Mouse (Mus musculus) CH12.LX (cell line): Measurements from ENCODE around the gene Dok1. TPM values are rescaled to one million over a fixed set of nuclear protein-coding genes. Genes with fewer than 3 reads are reported as not detected.

ENCODE experiments used
- DNase-seq: peaks from one replicate; pipeline ENCODE4 v3.0.0-alpha.2; 2013; ENCODE audit errors: extremely low read depth
- H3K27ac ChIP-seq: 2 replicates; pipeline ENCODE4 v1.5.1; 2012; ENCODE audit warnings: low read depth, mild to moderate bottlenecking, control low read depth, moderate library complexity; ENCODE audit not compliant: insufficient read depth
- H3K27me3 ChIP-seq: replicated peaks from 2 replicates; pipeline ENCODE3; 2012; ENCODE audit warnings: inconsistent platforms
- H3K36me3 ChIP-seq, 2 experiments: replicated peaks in 1 of 2; 2 replicates each; pipeline versions ENCODE3 to v1.6.1; 2012; ENCODE audit warnings: inconsistent platforms in 1 of 2, low read length in 1 of 2, mild to moderate bottlenecking in 1 of 2, mixed read lengths in 1 of 2, moderate library complexity in 1 of 2; ENCODE audit not compliant: control insufficient read depth in 1 of 2, insufficient read depth in 1 of 2
- H3K4me1 ChIP-seq, 2 experiments: 2 replicates each; pipeline ENCODE4 v1.6.1; 2012; ENCODE audit warnings: inconsistent platforms in 1 of 2, moderate library complexity in 1 of 2; ENCODE audit not compliant: insufficient read depth in 2 of 2, control insufficient read depth in 1 of 2
- H3K4me2 ChIP-seq: 2 replicates; pipeline ENCODE4 v1.6.1; 2012; ENCODE audit warnings: low read depth, mild to moderate bottlenecking, control low read depth; ENCODE audit not compliant: poor library complexity, insufficient read depth, severe bottlenecking
- H3K4me3 ChIP-seq, 3 experiments: fragments of 150-350 bp in 1 of 3; sonication (generic) in 1 of 3; replicated peaks in 1 of 3; 2 replicates each; pipeline versions ENCODE3 to v1.5.1; 2011 to 2012; ENCODE audit warnings: low read depth in 2 of 3, low read length in 2 of 3, mild to moderate bottlenecking in 2 of 3, moderate library complexity in 2 of 3, control low read depth in 1 of 3, improper control_type of control experiment in 1 of 3, inconsistent platforms in 1 of 3, mixed read lengths in 1 of 3; ENCODE audit not compliant: poor library complexity in 1 of 3
- H3K79me2 ChIP-seq: replicated peaks from 2 replicates; pipeline ENCODE4 v1.6.1; 2012; ENCODE audit warnings: mild to moderate bottlenecking, moderate library complexity; ENCODE audit not compliant: control insufficient read depth, poor library complexity, insufficient read depth, severe bottlenecking; ENCODE audit errors: extremely low read depth
- H3K9ac ChIP-seq: 2 replicates; pipeline ENCODE4 v1.6.1; 2012; ENCODE audit warnings: low read depth, mild to moderate bottlenecking, control low read depth, moderate library complexity; ENCODE audit not compliant: insufficient read depth
- H3K9me3 ChIP-seq: replicated peaks from 2 replicates; pipeline ENCODE3; 2012; ENCODE audit warnings: low read length, inconsistent platforms, mixed read lengths
- BHLHE40 ChIP-seq: IDR thresholded peaks from 2 replicates; pipeline ENCODE4 v1.6.1; 2011; ENCODE audit warnings: mild to moderate bottlenecking, low read depth, low read length, improper control_type of control experiment
- CHD1 ChIP-seq: IDR thresholded peaks from 2 replicates; pipeline ENCODE4 v1.6.1; 2012; ENCODE audit warnings: low read depth, low read length, improper control_type of control experiment, inconsistent platforms
- CHD2 ChIP-seq: IDR thresholded peaks from 2 replicates; pipeline ENCODE4 v1.6.1; 2011; ENCODE audit warnings: low read length, improper control_type of control experiment
- CTCF ChIP-seq, 2 experiments: IDR thresholded peaks in 1 of 2; conservative IDR thresholded peaks in 1 of 2; 2 replicates each; pipeline ENCODE4 v1.5.1; 2011 to 2012; ENCODE audit warnings: low read depth in 2 of 2, low read length in 2 of 2, improper control_type of control experiment in 1 of 2, inconsistent platforms in 1 of 2, mild to moderate bottlenecking in 1 of 2, moderate library complexity in 1 of 2
- E2F4 ChIP-seq: IDR thresholded peaks from 2 replicates; pipeline ENCODE4 v1.6.1; 2011; ENCODE audit warnings: low read depth, low read length, improper control_type of control experiment; ENCODE audit not compliant: insufficient replicate concordance
- ELF1 ChIP-seq: IDR thresholded peaks from 2 replicates; pipeline ENCODE4 v1.6.1; 2014; ENCODE audit warnings: low read depth, mild to moderate bottlenecking, inconsistent platforms, low read length, improper control_type of control experiment
- GABPA ChIP-seq: IDR thresholded peaks from 2 replicates; pipeline ENCODE4 v1.6.1; 2012; ENCODE audit warnings: low read depth, low read length, improper control_type of control experiment, inconsistent platforms; ENCODE audit not compliant: insufficient replicate concordance
- HCFC1 ChIP-seq: IDR thresholded peaks from 2 replicates; pipeline ENCODE4 v1.6.1; 2012; ENCODE audit warnings: low read depth, mild to moderate bottlenecking, inconsistent platforms, low read length, improper control_type of control experiment
- IRF4 ChIP-seq: IDR thresholded peaks from 2 replicates; pipeline ENCODE4 v1.6.1; 2014; ENCODE audit warnings: low read depth, mild to moderate bottlenecking, inconsistent platforms, low read length, improper control_type of control experiment
- JUN ChIP-seq: IDR thresholded peaks from 2 replicates; pipeline ENCODE4 v1.6.1; 2011; ENCODE audit warnings: low read depth, mild to moderate bottlenecking, low read length, improper control_type of control experiment, moderate library complexity; ENCODE audit not compliant: insufficient read depth
- KAT2A ChIP-seq: IDR thresholded peaks from 2 replicates; pipeline ENCODE4 v1.6.1; 2012; ENCODE audit warnings: low read length, improper control_type of control experiment, inconsistent platforms; ENCODE audit not compliant: insufficient replicate concordance
- MAFK ChIP-seq: IDR thresholded peaks from 2 replicates; pipeline ENCODE4 v1.6.1; 2011; ENCODE audit warnings: low read length, improper control_type of control experiment; ENCODE audit not compliant: insufficient replicate concordance
- MAX ChIP-seq: IDR thresholded peaks from 2 replicates; pipeline ENCODE4 v1.6.1; 2011; ENCODE audit warnings: low read length, improper control_type of control experiment
- MEF2A ChIP-seq: IDR thresholded peaks from 2 replicates; pipeline ENCODE4 v1.6.1; 2014; ENCODE audit warnings: low read depth, mild to moderate bottlenecking, inconsistent platforms, low read length, improper control_type of control experiment, borderline replicate concordance
- MXI1 ChIP-seq: IDR thresholded peaks from 2 replicates; pipeline ENCODE4 v1.6.1; 2011; ENCODE audit warnings: mild to moderate bottlenecking, low read depth, low read length, improper control_type of control experiment
- MYC ChIP-seq: IDR thresholded peaks from 2 replicates; pipeline ENCODE4 v1.6.1; 2011; ENCODE audit warnings: low read depth, mild to moderate bottlenecking, improper control_type of control experiment, low read length
- NELFE ChIP-seq: IDR thresholded peaks from 2 replicates; pipeline ENCODE4 v1.6.1; 2011; ENCODE audit warnings: low read depth, low read length, improper control_type of control experiment
- PAX5 ChIP-seq: IDR thresholded peaks from 2 replicates; pipeline ENCODE4 v1.6.1; 2012; ENCODE audit warnings: low read length, inconsistent platforms, mixed read lengths
- POLR2A ChIP-seq: IDR thresholded peaks from 2 replicates; pipeline ENCODE4 v1.6.1; 2011; ENCODE audit warnings: low read depth, mild to moderate bottlenecking, improper control_type of control experiment, low read length
- POLR2AphosphoS2 ChIP-seq: IDR thresholded peaks from 2 replicates; pipeline ENCODE4 v1.6.1; 2011; ENCODE audit warnings: low read depth, low read length, improper control_type of control experiment
- RAD21 ChIP-seq: IDR thresholded peaks from 2 replicates; pipeline ENCODE4 v1.6.1; 2011; ENCODE audit warnings: low read depth, mild to moderate bottlenecking, low read length, improper control_type of control experiment, moderate library complexity
- SIN3A ChIP-seq: IDR thresholded peaks from 2 replicates; pipeline ENCODE4 v1.6.1; 2012; ENCODE audit warnings: low read length, improper control_type of control experiment, inconsistent platforms
- SMC3 ChIP-seq: IDR thresholded peaks from 2 replicates; pipeline ENCODE4 v1.6.1; 2011; ENCODE audit warnings: low read depth, low read length, improper control_type of control experiment
- TBP ChIP-seq: conservative IDR thresholded peaks from 2 replicates; pipeline ENCODE4 v1.6.1; 2011; ENCODE audit warnings: low read depth, low read length, improper control_type of control experiment
- TCF12 ChIP-seq: IDR thresholded peaks from 2 replicates; pipeline ENCODE4 v1.6.1; 2014; ENCODE audit warnings: low read depth, mild to moderate bottlenecking, inconsistent platforms, low read length, improper control_type of control experiment
- USF1 ChIP-seq: IDR thresholded peaks from 2 replicates; pipeline ENCODE4 v1.6.1; 2014; ENCODE audit warnings: low read depth, mild to moderate bottlenecking, inconsistent platforms, low read length, improper control_type of control experiment
- USF2 ChIP-seq: conservative IDR thresholded peaks from 2 replicates; pipeline ENCODE4 v1.6.1; 2011; ENCODE audit warnings: low read depth, low read length, improper control_type of control experiment
- ZC3H11A ChIP-seq: IDR thresholded peaks from 2 replicates; pipeline ENCODE4 v1.6.1; 2012; ENCODE audit warnings: low read depth, mild to moderate bottlenecking, inconsistent platforms, low read length, improper control_type of control experiment
- ZMIZ1 ChIP-seq: IDR thresholded peaks from 2 replicates; pipeline ENCODE4 v1.6.1; 2012; ENCODE audit warnings: low read depth, mild to moderate bottlenecking, inconsistent platforms, low read length, improper control_type of control experiment
- dilution Hi-C: fragments of 300-500 bp; cut with MboI; formaldehyde crosslinking; loops from 2 replicates; pipeline ENCODE4 v1.14.3; 2020; ENCODE audit warnings: low sequenced_read_pairs; ENCODE audit not compliant: extremely low pct_unique_long_range_greater_than_20kb, extremely low pct_ligation_motif_present
- in situ Hi-C: fragments of 300-500 bp; cut with MboI; formaldehyde crosslinking; loops from 3 replicates; pipeline ENCODE4 v1.14.3; 2019; ENCODE audit warnings: low sequenced_read_pairs, low pct_ligation_motif_present, low pct_unique_long_range_greater_than_20kb, mixed read lengths
- polyA plus RNA-seq: library from polyadenylated mRNA; unstranded; fragments of >175 nt; gene quantifications from 2 replicates; pipeline ENCODE4 v1.2.1, GENCODE M21; 2012; ENCODE audit warnings: low read depth; ENCODE audit not compliant: insufficient read length
- total RNA-seq, 2 experiments: library from RNA; depleted of rRNA; stranded (reverse); fragments of 300-350 nt in 1 of 2; fragments of >200 nt in 1 of 2; gene quantifications; 2 replicates each; pipeline ENCODE4 v1.2.3; 2012 to 2014

Gene Dok1
- 33.2 and 34.7 TPM in 2 replicates for total RNA-seq (2012; rRNA removed)
- 21.3 and 21.4 TPM in 2 replicates for total RNA-seq (2014; rRNA removed)
- 23.8 and 24.6 TPM in 2 replicates for polyA plus RNA-seq

- Histone ChIP-seq H3K4me1 (peaks cover 12 to 53% of the 10 kb centered on the region in 2 experiments), H3K9me3 (no peaks in the 10 kb centered on the region), H3K4me2 (peak within 1 kb of the TSS; percentile 77), H3K79me2 (peaks cover 3% of the 10 kb centered on the region), H3K9ac (peak within 1 kb of the TSS; percentile 74), H3K27ac (no peak within 1 kb of the TSS), H3K4me3 (peak within 1 kb of the TSS; percentile 64 to 90 (median 80)), H3K27me3 (peaks cover 8% of the 10 kb centered on the region), H3K36me3 (peaks cover 13 to 35% of the 10 kb centered on the region in 2 experiments)
- dilution Hi-C loops (no loop called here), in situ Hi-C loops (no loop called here)
- DNase-seq = no peak
- TF ChIP-seq ELF1 (peak; percentile 74), CTCF (conservative IDR thresholded peaks at IDR 0.05 in 1 of 2, IDR thresholded peaks at IDR 0.05 in 1 of 2; ENCODE audit: low read depth in 2 of 2, low read length in 2 of 2) (no peak), NELFE (no peak; the same call in 1 of the 2 replicates), ZC3H11A (no peak), GABPA (peak; percentile 86), BHLHE40 (peak; percentile 34; the same call in 1 of the 2 replicates), POLR2AphosphoS2 (no peak), RAD21 (no peak), PAX5 (no peak), USF1 (no peak), SIN3A (peak; percentile 70; the same call in 1 of the 2 replicates), MEF2A (no peak), JUN (no peak), KAT2A (no peak), CHD1 (no peak), SMC3 (no peak), E2F4 (no peak), TCF12 (no peak), TBP (no peak), CHD2 (peak; percentile 30; the same call in 1 of the 2 replicates), HCFC1 (peak; percentile 22), MAX (no peak), MAFK (peak; percentile 94), POLR2A (peak; percentile 73; the same call in 1 of the 2 replicates), MXI1 (no peak), IRF4 (no peak; the same call in 1 of the 2 replicates), USF2 (no peak), ZMIZ1 (no peak), MYC (no peak)
- TF ChIP-seq, all 38 proteins: peak for 8
These were observed at the start of gene Dok1, which contains the start of gene Loxl3 for GRCm38 (mm10) chr6:83033249-83034185. Dok1 (minus strand) TSS chr6:83033471. Loxl3 (plus strand) TSS chr6:83034173.
